Mouse (Mus musculus): ENCODE results near the gene Micu1.
A peak's percentile ranks its signal among the peaks of the same experiment; 100 is the strongest.

Gene Micu1

GRCm38 (mm10) chr10:59721555-59721954, 19.3 kb downstream of the Micu1 start:
- DNase-seq (ENCODE audit: low spot score in 2 of 2) = no peak

DNA sequence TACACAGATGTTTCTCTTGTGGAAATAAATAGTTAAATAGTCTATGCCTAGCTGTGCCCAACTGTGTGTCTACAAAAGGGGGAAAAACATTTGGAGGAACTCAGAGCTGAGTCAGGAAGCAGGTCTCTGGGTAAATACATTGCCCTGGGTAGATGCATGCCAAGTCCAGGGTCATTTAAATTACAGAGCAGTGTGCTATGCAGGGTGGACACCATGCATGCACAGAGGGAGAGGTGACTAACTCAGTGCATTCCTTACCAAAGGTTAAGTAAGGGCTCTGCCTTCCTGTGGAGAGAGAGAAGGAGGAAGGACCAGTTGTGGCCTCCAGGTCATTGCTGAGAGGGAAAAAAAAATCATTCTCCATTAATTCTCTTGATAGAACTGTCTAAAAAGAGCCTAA, 22.4 kb downstream of the Micu1 start:
- DNase-seq (ENCODE audit: low spot score in 2 of 2) = no peak

DNA sequence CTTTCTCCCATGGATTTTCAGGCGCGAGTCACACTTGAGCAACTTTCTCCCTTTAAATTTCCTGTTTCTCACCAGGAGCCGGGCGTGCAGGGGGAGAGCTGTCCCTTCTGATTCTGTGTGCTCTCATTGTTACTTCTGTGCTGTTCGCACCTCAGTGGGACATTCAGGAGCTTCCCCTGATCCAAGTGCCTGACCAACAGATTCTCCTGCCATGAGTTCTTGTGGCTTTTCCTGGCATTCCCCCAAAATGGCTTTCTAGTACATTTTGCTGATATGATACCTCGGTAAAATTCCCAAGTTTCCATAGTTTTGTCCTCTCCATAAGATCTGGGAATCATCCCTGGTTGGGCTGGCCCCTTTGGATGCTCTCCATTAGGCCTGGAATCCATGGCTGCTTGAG, 25.0 kb downstream of the Micu1 start:
- DNase-seq (ENCODE audit: low spot score in 2 of 2) = no peak

DNA sequence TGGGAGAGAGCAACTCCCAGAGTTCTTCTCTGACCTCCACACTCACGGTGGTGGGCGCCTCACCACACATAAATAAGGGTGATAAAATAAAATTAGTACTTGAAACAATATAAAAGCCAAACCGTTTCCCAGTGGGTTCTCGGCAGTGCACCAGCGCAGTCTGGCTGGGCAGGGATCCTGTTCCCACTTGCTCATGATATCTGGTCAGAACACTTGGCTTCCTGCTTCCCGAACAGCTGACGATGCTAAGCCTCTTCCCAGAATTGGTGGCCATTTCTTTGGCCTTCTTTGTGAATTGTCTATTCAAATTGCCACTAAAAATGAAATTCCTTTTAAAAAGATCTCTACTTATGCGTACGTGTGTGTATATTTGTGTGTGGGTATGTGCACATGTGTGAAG, 27.0 kb downstream of the Micu1 start:
- DNase-seq (ENCODE audit: low spot score in 2 of 2) = no peak

DNA sequence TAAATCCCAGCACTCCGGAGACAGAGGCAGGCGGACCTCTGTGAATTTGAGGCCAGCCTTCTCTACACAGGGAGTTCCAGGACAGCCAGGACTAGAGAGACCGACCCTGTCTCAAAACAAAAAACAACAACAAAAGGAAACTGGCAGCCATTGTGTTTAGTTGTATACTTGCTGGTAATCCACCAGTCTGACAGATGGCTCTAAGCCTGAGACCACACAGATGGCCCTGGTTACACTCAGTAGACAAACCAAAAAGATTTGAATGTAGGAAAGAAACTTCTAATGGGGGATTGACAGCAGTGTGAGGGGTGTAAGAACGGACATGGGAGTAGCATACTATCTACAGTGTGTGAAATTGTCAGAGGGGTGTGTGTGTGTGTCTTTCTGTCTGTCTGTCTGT, 27.6 kb downstream of the Micu1 start:
- DNase-seq (ENCODE audit: low spot score in 2 of 2) = no peak

GRCm38 (mm10) chr10:59736027-59736598, 33.8 kb downstream of the Micu1 start:
- DNase-seq (ENCODE audit: low spot score in 2 of 2) = peak in 1 of 2 experiments; percentile 17

DNA sequence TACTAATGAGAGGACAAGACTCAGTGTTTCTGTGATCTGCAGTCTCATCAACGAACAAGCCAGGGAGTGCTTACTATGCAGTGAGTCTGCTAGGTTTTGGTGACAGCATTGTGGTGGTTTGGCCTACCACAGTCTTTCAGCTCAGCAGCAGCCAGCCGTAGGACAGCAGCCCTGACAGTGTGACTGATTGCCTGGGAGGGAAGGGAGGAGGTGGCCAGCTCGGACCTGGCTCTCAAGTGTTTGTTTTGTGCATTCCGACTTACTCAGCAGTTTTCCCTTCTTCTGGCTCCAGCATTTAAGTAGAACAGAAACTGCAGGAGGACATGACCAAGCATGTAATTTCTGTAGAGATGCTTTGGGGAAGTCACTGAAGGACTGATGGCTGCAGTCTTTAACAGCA, 39.2 kb downstream of the Micu1 start:
- no peak for DNase-seq (ENCODE audit: low spot score in 2 of 2)

- DNase-seq (ENCODE audit: low spot score in 2 of 2) = no peak
Measured at GRCm38 (mm10) chr10:59743397-59743796, 41.1 kb downstream of the Micu1 start.

DNA sequence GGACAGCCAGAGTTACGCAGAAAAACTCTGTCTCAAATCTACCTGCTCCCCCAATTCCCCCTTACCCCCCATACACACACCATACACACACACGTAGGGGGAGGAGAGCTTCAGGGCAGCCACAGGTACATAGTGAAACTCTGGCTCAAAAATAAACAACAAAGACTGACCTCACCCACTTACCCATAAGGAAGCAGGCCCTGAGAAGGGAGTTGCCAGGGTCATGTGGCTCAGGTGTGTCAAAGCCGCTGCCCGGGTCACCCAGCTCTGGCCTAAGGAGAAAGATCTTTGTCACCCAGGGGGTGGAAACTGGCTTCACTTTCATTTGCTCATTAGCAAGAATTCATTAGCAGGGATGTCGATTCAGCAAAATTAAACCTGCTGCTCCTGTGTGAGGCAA, 41.7 kb downstream of the Micu1 start:
- DNase-seq (ENCODE audit: low spot score in 2 of 2) = no peak

DNA sequence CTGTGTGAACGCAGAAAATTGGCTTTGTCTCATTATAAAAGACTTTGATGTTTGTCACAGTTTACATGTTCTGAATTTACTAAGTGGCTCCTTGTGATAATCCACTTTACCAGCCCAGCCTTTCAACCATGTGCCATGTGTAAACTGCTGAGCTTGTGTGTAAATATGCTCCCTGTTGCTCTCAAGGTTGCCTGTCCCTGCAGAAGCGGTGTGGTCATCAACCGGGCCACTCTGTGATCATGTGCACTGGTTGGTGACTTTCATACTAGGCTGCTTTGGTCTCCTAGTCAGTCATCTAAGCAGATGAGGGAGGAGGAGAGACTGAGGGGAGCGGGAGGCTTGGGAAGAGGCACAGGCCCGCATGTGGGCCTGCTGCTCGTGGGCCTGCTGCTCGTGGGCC, 45.1 kb downstream of the Micu1 start:
- DNase-seq (ENCODE audit: low spot score in 2 of 2) = no peak

DNA sequence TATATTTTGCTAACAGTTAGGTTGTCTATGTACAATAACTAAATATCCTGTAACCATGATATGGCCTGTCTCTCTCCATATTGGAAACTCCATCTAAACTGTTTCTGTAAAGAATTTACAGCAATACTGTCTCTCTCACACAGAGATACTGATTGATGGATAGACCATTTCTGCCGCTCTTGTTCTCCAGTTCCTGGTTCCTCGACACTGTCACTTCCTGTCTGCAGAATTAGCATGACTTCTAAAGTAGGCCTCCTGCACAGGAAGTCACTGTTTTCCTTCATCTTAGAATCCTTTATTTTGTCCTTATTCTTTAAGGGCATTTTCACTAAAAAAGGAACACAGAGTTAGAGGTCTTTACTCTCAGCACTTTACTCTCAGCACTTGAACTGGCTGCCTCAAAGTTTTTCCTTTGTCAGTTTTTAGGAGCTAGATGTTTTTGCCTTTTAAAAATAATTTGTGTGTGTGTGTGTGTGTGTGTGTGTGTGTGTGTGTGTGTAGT, 46.5 kb downstream of the Micu1 start:
- DNase-seq (ENCODE audit: low spot score in 2 of 2) = no peak

GRCm38 (mm10) chr10:59753538-59754069, 51.3 kb downstream of the Micu1 start:
- no peak for DNase-seq (ENCODE audit: low spot score in 2 of 2)

DNA sequence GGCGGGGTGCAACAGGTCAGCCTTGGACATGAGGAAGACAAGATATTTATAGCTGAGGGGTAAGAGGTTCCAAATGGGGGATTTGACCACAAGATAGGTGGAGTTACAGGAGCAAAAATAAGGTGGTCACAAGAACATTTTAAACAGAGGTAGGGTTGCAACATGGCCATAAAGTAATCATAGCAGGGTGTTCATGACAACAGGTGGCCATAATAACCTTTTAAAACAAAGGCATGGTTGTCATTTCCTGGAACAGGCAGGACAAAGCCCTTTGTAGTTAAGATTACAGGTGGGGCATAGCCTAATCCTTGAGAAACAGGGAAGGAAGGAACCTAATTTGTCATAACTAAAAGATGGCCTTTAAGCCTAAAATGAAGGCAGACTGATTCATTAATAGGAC, 51.8 kb downstream of the Micu1 start:
- DNase-seq (ENCODE audit: low spot score in 2 of 2) = no peak

GRCm38 (mm10) chr10:59754901-59755300, 52.6 kb downstream of the Micu1 start:
- DNase-seq (ENCODE audit: low spot score in 2 of 2) = no peak

DNA sequence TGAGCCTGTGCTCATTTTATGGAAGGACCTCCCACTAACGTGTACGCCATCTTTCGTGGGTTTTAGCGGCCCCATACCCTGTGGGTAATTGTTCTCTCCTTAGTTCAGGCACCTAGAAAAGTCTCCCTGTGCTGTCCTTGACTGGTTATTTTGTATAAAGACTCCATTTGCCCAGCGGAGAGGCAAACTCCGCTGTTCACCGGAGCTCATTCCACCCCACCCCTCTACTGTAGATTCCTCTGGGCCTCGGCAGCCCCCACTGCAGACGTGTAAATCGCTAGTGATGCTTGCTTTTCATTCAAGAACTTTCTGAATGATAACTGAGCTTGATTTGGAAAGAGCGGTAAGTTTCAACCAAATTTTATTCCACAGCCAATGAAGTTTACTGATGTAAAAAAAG, 53.4 kb downstream of the Micu1 start:
- no peak for DNase-seq (ENCODE audit: low spot score in 2 of 2)

DNA sequence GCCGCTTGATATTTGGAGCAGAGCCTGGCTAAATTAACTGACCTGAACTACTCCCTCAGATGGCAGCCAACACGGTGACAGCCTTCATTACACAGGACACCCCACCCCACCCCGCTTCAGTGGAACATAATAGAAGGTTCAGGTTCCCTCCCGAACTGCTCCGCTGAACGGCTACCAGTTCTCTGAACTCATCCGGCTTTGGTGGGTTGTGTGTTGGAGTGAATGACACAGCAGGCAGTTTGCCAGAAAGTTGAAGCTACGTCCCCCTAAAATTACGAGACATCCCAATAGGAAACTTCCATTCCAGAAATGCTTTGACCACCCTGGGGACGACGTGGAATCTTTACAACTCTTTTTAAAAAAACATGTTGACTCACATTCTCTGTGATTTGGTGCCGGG, 53.8 kb downstream of the Micu1 start:
- DNase-seq (ENCODE audit: low spot score in 2 of 2) = no peak

DNA sequence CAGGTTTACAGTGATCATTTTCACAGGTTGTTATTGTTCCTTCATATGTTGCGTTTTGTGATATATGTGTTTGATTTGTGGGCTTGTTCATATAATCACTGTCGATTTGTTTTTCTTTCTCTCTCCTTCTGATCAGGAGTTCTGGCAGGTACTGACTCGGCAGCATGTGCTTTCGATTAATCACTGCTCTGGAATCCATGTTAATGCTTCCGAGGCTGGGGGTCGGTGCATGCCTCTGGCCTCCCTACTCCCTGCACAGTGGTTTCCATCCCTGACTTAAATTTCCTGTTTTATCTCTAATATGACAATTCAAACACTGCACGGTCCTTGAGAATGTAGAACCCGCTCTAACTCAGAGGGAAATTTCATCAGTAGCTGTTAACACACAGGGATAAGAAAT, 54.3 kb downstream of the Micu1 start:
- DNase-seq (ENCODE audit: low spot score in 2 of 2) = no peak

- DNase-seq (ENCODE audit: low spot score in 2 of 2) = no peak
Measured at GRCm38 (mm10) chr10:59764781-59765180, 62.5 kb downstream of the Micu1 start.

DNA sequence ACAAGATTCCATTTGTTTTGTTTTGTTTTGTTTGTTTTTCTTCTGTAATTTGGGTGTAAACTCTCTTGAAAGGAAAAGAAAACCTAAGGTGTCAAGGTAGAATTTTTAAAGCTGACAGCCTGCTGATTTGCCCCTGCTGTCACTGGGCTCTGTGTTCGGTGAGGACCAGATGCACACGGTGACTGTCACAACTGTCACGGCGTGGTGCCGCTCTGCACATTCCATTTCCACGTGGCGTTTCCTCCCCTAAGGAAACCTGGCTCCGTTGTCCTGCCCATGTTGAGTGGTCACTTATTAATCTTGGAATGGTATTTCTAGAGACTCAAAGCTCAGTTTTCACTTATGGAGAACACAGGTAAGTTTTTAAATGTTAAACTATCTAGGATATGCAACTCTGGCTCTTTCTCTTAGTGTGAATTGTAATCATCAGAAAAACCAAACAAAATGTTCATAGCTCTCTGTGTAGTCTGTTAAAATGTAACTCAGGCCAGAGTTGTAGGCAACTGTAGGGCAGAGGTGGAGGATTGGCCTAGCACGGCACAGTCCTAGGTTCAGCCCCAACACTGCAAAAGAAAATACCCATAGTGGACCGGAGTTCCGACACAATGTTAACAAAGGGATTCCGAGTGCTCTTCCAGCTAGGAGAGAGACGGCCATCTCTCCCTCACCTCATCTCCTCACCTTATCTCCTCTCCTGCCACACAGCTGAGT, 66.2 kb downstream of the Micu1 start:
- DNase-seq (ENCODE audit: low spot score in 2 of 2) = no peak

DNA sequence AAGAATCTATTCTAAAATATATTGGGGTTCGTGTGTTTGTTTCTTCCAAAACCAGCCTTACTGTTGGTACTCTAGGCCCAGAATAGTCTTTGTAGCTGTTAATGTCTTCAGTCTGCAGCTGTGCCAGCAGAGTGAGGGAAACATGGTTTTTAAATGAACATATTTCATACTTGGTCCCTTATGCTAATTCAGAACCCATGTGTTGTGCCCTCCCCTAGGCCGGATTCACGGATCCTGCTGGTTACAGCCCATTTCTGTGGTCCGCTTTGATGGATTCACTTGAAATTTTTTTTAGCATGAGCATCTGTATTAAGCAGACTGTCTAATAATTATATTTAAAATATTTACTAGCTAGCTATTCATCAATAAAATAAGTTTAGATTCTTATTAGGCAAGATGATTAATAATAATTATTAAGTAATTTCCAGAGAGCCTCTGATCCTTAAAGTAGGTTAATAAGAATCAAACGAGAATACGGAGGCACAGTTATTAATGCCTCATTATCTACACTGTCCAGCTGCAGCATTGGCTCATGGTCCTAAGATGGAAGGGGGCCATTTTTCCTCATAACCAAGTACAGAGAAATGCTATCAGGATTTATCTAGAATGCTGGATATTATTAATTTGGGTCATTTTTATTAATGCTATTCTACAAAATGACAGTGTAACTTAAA, 69.2 kb downstream of the Micu1 start:
- DNase-seq (ENCODE audit: low spot score in 2 of 2) = no peak

DNA sequence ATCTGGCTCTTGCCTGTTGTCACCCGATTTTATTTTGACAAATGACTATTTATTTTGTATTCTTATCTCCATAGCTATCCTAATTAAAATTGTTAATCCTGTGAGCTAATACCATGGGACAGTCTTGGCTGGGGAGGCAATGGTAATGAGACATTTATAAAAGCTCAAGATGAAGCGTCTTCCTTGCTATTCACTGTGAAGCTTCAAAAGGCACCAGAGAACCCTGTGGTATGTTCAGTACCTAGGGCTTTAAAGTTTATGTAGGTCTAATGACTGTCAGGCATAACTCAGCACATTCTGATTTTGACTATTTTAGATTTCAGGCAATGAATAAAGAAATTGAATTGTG, 69.7 kb downstream of the Micu1 start:
- DNase-seq (ENCODE audit: low spot score in 2 of 2) = no peak

DNA sequence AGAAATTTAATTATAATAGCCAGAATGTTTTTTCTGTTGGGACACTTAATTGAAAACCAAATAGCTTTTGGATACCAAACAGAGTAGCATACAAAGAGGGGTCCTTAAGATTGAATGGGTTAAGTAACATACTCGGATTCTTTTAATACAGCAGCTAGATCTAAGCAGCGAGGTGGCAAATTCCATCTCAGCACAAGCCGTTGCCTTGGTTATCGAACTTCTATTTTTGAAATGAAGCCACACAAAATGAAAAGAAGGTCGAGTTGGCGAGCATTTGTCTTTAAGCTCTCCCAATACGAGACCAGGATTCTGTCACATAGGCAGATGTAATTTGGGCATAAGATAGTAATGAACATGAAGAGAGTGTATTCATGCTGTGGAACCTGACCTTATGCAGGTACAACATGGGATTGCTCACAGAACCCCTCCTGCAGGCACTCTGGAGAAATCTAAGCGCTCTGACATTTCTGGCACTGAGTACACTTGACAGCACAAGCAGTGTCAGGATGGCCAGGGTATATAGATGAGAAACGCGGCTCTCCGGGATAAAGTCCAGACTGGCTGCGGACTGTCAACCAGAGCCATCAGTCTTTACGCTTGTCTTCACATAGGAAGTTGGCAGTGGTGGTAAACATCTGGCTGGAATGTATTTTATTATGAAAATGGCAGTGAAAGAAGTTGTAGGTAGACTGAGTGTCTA, 71.3 kb downstream of the Micu1 start:
- DNase-seq (ENCODE audit: low spot score in 2 of 2) = no peak
